Mouse (Mus musculus): ENCODE data around the gene Ripor1. TPM values are rescaled to one million over a fixed set of nuclear protein-coding genes. Genes with fewer than 3 reads are reported as not detected.

The Ripor1 gene
- polyA plus RNA-seq, 1 experiment from 2014 or later: 19.5 TPM

MicroRNA genes within 50 kb of the gene (microRNA counts, 519-probe panel; counts per million panel counts)
- 3,798 counts per million, percentile 21 among the panel's probes with 10 or more counts for microRNA mmu-miR-1966

Small RNAs within 50 kb of the gene (microRNA-seq; reads per million reads assigned to microRNA genes)
- gene Mir1966: not detected

Other genes with a start within 250 kb of the Ripor1 start
- 0.68 and 0.92 TPM in 2 replicates for gene Plekhg4, start 232.0 kb upstream of the Ripor1 start, polyA plus RNA-seq (2016; fragmentation: Nextera tagmentation; extraction: Ambion mirVana)
- gene Kctd19, start 191.8 kb upstream of the Ripor1 start, polyA plus RNA-seq (2016; fragmentation: Nextera tagmentation; extraction: Ambion mirVana): not detected in 2 replicates
- 3.4 and 3.6 TPM in 2 replicates for gene Lrrc36, start 191.7 kb upstream of the Ripor1 start, polyA plus RNA-seq (2016; fragmentation: Nextera tagmentation; extraction: Ambion mirVana)
- 86.8 and 94.2 TPM in 2 replicates for gene Tppp3, start 133.7 kb upstream of the Ripor1 start, polyA plus RNA-seq (2016; fragmentation: Nextera tagmentation; extraction: Ambion mirVana)
- 29.9 and 30.9 TPM in 2 replicates for gene Zdhhc1, start 108.4 kb upstream of the Ripor1 start, polyA plus RNA-seq (2016; fragmentation: Nextera tagmentation; extraction: Ambion mirVana)
- 20.1 and 23.5 TPM in 2 replicates for gene Hsd11b2, start 86.5 kb upstream of the Ripor1 start, polyA plus RNA-seq (2016; fragmentation: Nextera tagmentation; extraction: Ambion mirVana)
- 107 and 110 TPM in 2 replicates for gene Atp6v0d1, start 39.2 kb upstream of the Ripor1 start, polyA plus RNA-seq (2016; fragmentation: Nextera tagmentation; extraction: Ambion mirVana)
- gene Ctcf, start 31.3 kb downstream of the Ripor1 start, polyA plus RNA-seq (2016; fragmentation: Nextera tagmentation; extraction: Ambion mirVana): 157 TPM in 2 replicates
- 1.3 TPM in 1 of 2 replicates, not detected in the other for gene Agrp, start 32.1 kb downstream of the Ripor1 start, polyA plus RNA-seq (2016; fragmentation: Nextera tagmentation; extraction: Ambion mirVana)
- 8.7 and 9.0 TPM in 2 replicates for gene Carmil2, start 81.0 kb downstream of the Ripor1 start, polyA plus RNA-seq (2016; fragmentation: Nextera tagmentation; extraction: Ambion mirVana)
- gene Acd, start 95.8 kb downstream of the Ripor1 start, polyA plus RNA-seq (2016; fragmentation: Nextera tagmentation; extraction: Ambion mirVana): 82.8 and 89.5 TPM in 2 replicates
- gene Pard6a, start 95.9 kb downstream of the Ripor1 start, polyA plus RNA-seq (2016; fragmentation: Nextera tagmentation; extraction: Ambion mirVana): 31.7 and 32.7 TPM in 2 replicates
- 0.27 TPM in 1 of 2 replicates, not detected in the other for gene 4933405L10Rik, start 102.4 kb downstream of the Ripor1 start, polyA plus RNA-seq (2016; fragmentation: Nextera tagmentation; extraction: Ambion mirVana)
- 28.6 and 32.6 TPM in 2 replicates for gene Enkd1, start 103.0 kb downstream of the Ripor1 start, polyA plus RNA-seq (2016; fragmentation: Nextera tagmentation; extraction: Ambion mirVana)
- 52.9 and 58.8 TPM in 2 replicates for gene Gfod2, start 153.4 kb downstream of the Ripor1 start, polyA plus RNA-seq (2016; fragmentation: Nextera tagmentation; extraction: Ambion mirVana)
- 15.0 and 15.1 TPM in 2 replicates for gene Ranbp10, start 222.1 kb downstream of the Ripor1 start, polyA plus RNA-seq (2016; fragmentation: Nextera tagmentation; extraction: Ambion mirVana)
- gene Tsnaxip1, start 222.5 kb downstream of the Ripor1 start, polyA plus RNA-seq (2016; fragmentation: Nextera tagmentation; extraction: Ambion mirVana): 0.22 and 0.63 TPM in 2 replicates
- 66.3 and 67.0 TPM in 2 replicates for gene Cenpt, start 248.0 kb downstream of the Ripor1 start, polyA plus RNA-seq (2016; fragmentation: Nextera tagmentation; extraction: Ambion mirVana)
- 76.7 and 78.6 TPM in 2 replicates for gene Thap11, start 249.9 kb downstream of the Ripor1 start, polyA plus RNA-seq (2016; fragmentation: Nextera tagmentation; extraction: Ambion mirVana)

Data from midbrain, embryonic 12.5 days (tissue).